ENCODE assay signal across 18 mouse cellular contexts in the genomic region with DNA sequence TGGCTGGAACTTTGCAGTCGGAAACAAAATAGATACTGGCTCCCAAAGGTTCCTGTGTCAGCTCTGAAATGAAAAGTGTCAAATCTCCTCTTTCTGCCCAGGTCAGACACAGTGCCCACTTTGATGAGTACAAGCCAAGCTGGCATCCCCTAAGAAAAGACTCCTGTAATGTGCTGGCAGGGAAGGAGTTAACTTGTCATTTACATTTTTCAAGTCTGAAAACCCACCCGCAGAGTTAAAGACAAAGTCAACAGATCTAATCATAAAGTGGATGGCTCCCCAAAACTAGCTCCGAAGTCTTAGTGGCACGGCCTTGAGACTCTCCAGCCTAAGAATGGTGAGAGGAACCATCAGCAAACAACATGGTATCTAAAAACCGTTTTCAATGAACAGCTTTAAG. TPM values are rescaled to one million over a fixed set of nuclear protein-coding genes. Genes with fewer than 3 reads are reported as not detected.
A peak's percentile ranks its signal among the peaks of the same experiment; 100 is the strongest.
DNase-seq lines count a peak whose midpoint lies in the region; ATAC-seq and TF ChIP-seq lines count a peak whose summit lies in the region.
"Had no signal": no experiment of that assay in that cellular context is flagged by ENCODE, and none has a peak within 500 bp of the region (broad histone marks: within the 10 kb centered on the region; RNA-seq: fewer than 3 reads in every experiment).

No protein-coding gene starts in this region.

- TF ChIP-seq CTCF in kidney, postnatal 0 days (IDR thresholded peaks at IDR 0.05; ENCODE audit: low read depth) = no peak

- H3K36me3 ChIP-seq in kidney, postnatal 0 days (ENCODE audit: insufficient read depth, low read length) = no peaks in the 10 kb centered on the region
- H3K36me3 ChIP-seq in forebrain, embryonic 14.5 days (ENCODE audit: control insufficient read depth, insufficient read depth, low read length) = peaks cover 10% of the 10 kb centered on the region
- no peaks in the 10 kb centered on the region for H3K36me3 ChIP-seq in hindbrain, embryonic 15.5 days
- H3K36me3 ChIP-seq in midbrain, embryonic 16.5 days (ENCODE audit: control insufficient read depth, insufficient read depth, low read length) = no peaks in the 10 kb centered on the region
- H3K36me3 ChIP-seq: stomach, embryonic 15.5 days had no signal

- no peak for DNase-seq in kidney, postnatal 0 days (ENCODE audit: low spot score)
- no peak for DNase-seq in kidney, postnatal 4 days
- DNase-seq in forebrain, embryonic 14.5 days (ENCODE audit: low spot score) = peak; percentile 57
- DNase-seq in cerebellum, postnatal 25 days = no peak
- DNase-seq in spleen, postnatal 36 days (ENCODE audit: low spot score in 2 of 2) = no peak
- DNase-seq: cerebellum, adult 11-12 months; gastrocnemius, adult 2 months; kidney, postnatal 10 days; layer of hippocampus, postnatal 36 days; right cerebral cortex, postnatal 4 days; thymus, postnatal 36 days had no signal

- H3K9me3 ChIP-seq in kidney, postnatal 0 days (replicated peaks; ENCODE audit: low read length) = no peaks in the 10 kb centered on the region
- no peaks in the 10 kb centered on the region for H3K9me3 ChIP-seq in forebrain, embryonic 14.5 days (replicated peaks; ENCODE audit: control insufficient read depth, low read length)
- H3K9me3 ChIP-seq in hindbrain, embryonic 15.5 days = no peaks in the 10 kb centered on the region
- no peaks in the 10 kb centered on the region for H3K9me3 ChIP-seq in midbrain, embryonic 16.5 days (replicated peaks; ENCODE audit: control insufficient read depth, low read length, poor library complexity, severe bottlenecking)
- H3K9me3 ChIP-seq: stomach, embryonic 15.5 days had no signal

- H3K27ac ChIP-seq in kidney, postnatal 0 days = no peak overlapping the region
- peak overlapping the region; percentile 55 for H3K27ac ChIP-seq in forebrain, embryonic 14.5 days (ENCODE audit: low read depth, low read length)
- no peak overlapping the region for H3K27ac ChIP-seq in hindbrain, embryonic 15.5 days (replicated peaks)
- H3K27ac ChIP-seq in midbrain, embryonic 16.5 days (ENCODE audit: low read length) = peak overlapping the region; percentile 20; the same call in 1 of the 2 replicates
- H3K27ac ChIP-seq: gastrocnemius, adult 2 months; liver, embryonic 14.5 days; stomach, embryonic 15.5 days had no signal

- no peak for ATAC-seq in kidney, postnatal 0 days (replicated peaks; ENCODE audit: low FRiP score, low read depth)
- no peak for ATAC-seq in forebrain, embryonic 14.5 days
- no peak for ATAC-seq in hindbrain, embryonic 15.5 days (ENCODE audit: low FRiP score, low read depth)
- ATAC-seq in midbrain, embryonic 16.5 days = no peak
- ATAC-seq in megakaryocyte-erythroid progenitor cell, adult 5-6 weeks (replicated peaks; ENCODE audit: low FRiP score, low TSS enrichment, poor library complexity, severe bottlenecking) = no peak

- 0 out of 2 replicates have a peak overlapping the region, but pooled peaks have one; percentile 6 for H3K4me2 ChIP-seq in kidney, postnatal 0 days (ENCODE audit: low read length)
- peak overlapping the region; percentile 87 for H3K4me2 ChIP-seq in forebrain, embryonic 14.5 days (ENCODE audit: low read length)
- peak overlapping the region; percentile 7; the same call in 1 of the 2 replicates for H3K4me2 ChIP-seq in hindbrain, embryonic 15.5 days
- peak overlapping the region; percentile 30; the same call in 1 of the 2 replicates for H3K4me2 ChIP-seq in midbrain, embryonic 16.5 days (ENCODE audit: low read length)
- H3K4me2 ChIP-seq: heart, embryonic 11.5 days; stomach, embryonic 15.5 days had no signal

- H3K4me3 ChIP-seq in kidney, postnatal 0 days (replicated peaks; ENCODE audit: low read depth, low read length) = no peak overlapping the region
- H3K4me3 ChIP-seq in forebrain, embryonic 14.5 days (ENCODE audit: low read depth, low read length) = peak overlapping the region; percentile 60
- no peak overlapping the region for H3K4me3 ChIP-seq in hindbrain, embryonic 15.5 days
- no peak overlapping the region for H3K4me3 ChIP-seq in midbrain, embryonic 16.5 days (ENCODE audit: low read depth, low read length)
- H3K4me3 ChIP-seq: gastrocnemius, adult 2 months; stomach, embryonic 15.5 days had no signal

- H3K27me3 ChIP-seq in kidney, postnatal 0 days (ENCODE audit: insufficient read depth, low read length) = peaks cover 68% of the 10 kb centered on the region
- H3K27me3 ChIP-seq in forebrain, embryonic 14.5 days (replicated peaks; ENCODE audit: control insufficient read depth, insufficient read depth, low read length) = no peaks in the 10 kb centered on the region
- no peaks in the 10 kb centered on the region for H3K27me3 ChIP-seq in hindbrain, embryonic 15.5 days
- H3K27me3 ChIP-seq in midbrain, embryonic 16.5 days (ENCODE audit: control insufficient read depth, insufficient read depth, low read depth, low read length) = no peaks in the 10 kb centered on the region

- 7% methylated on average over 5 of the region's 5 CpGs for WGBS in kidney, postnatal 0 days
- 4% methylated on average over 5 of the region's 5 CpGs for WGBS in forebrain, embryonic 14.5 days
- 14% methylated on average over 5 of the region's 5 CpGs for WGBS in hindbrain, embryonic 15.5 days
- WGBS in midbrain, embryonic 16.5 days = 11% methylated on average over 5 of the region's 5 CpGs

- no peak overlapping the region for H3K9ac ChIP-seq in kidney, postnatal 0 days (ENCODE audit: low read depth, low read length)
- H3K9ac ChIP-seq in forebrain, embryonic 14.5 days (ENCODE audit: low read length) = peak overlapping the region; percentile 95
- no peak overlapping the region for H3K9ac ChIP-seq in hindbrain, embryonic 15.5 days
- no peak overlapping the region for H3K9ac ChIP-seq in midbrain, embryonic 16.5 days (ENCODE audit: low read depth, low read length)
- H3K9ac ChIP-seq: liver, embryonic 14.5 days; stomach, embryonic 15.5 days had no signal

- no peaks in the 10 kb centered on the region for H3K4me1 ChIP-seq in kidney, postnatal 0 days (replicated peaks; ENCODE audit: insufficient read depth, low read length)
- peaks cover 51% of the 10 kb centered on the region for H3K4me1 ChIP-seq in forebrain, embryonic 14.5 days (ENCODE audit: control insufficient read depth, insufficient read depth, low read length)
- peaks cover 45% of the 10 kb centered on the region for H3K4me1 ChIP-seq in hindbrain, embryonic 15.5 days (replicated peaks)
- H3K4me1 ChIP-seq in midbrain, embryonic 16.5 days (ENCODE audit: control insufficient read depth, insufficient read depth, low read length) = peaks cover 50% of the 10 kb centered on the region
- H3K4me1 ChIP-seq: stomach, embryonic 15.5 days had no signal

RNA-seq across cellular contexts. Expression of a gene that starts 11.6 kb away (rescaled TPM):
- 12.4 and 13.2 TPM in 2 replicates for polyA plus RNA-seq in kidney, postnatal 0 days (2015; fragmentation: Nextera tagmentation; extraction: Ambion mirVana)
- polyA plus RNA-seq in forebrain, embryonic 14.5 days (2014; fragmentation: Nextera tagmentation; extraction: Ambion mirVana) = 28.9 and 35.3 TPM in 2 replicates
- polyA plus RNA-seq in hindbrain, embryonic 15.5 days (2015; fragmentation: Nextera tagmentation; extraction: Ambion mirVana) = 11.0 and 16.4 TPM in 2 replicates
- 14.3 and 14.9 TPM in 2 replicates for polyA plus RNA-seq in midbrain, embryonic 16.5 days (2015; fragmentation: Nextera tagmentation; extraction: Ambion mirVana)
- not detected in 2 replicates for total RNA-seq in megakaryocyte-erythroid progenitor cell, adult 5-6 weeks (2014; fragmentation: Nextera tagmentation)
- not detected in 2 replicates for total RNA-seq in megakaryocyte-erythroid progenitor cell, adult 5-6 weeks (2017)
- total RNA-seq: gastrocnemius, adult 2 months; hematopoietic stem cell, adult 5-6 weeks had no signal

Comparison
In these comparisons a context has a peak if more than half of its experiments do, and no peak if none do; other contexts are left out.
1. H3K27ac ChIP-seq: peak in forebrain, embryonic 14.5 days (single experiment) and midbrain, embryonic 16.5 days (single experiment); none in kidney, postnatal 0 days (single experiment) and hindbrain, embryonic 15.5 days (single experiment).
2. H3K4me2 ChIP-seq: peak in every context shown above with its lines; median percentile 87 in forebrain, embryonic 14.5 days; 30 in midbrain, embryonic 16.5 days; 7 in hindbrain, embryonic 15.5 days; 6 in kidney, postnatal 0 days.